ENCODE assay signal across 8 mouse cellular contexts in the genomic region with DNA sequence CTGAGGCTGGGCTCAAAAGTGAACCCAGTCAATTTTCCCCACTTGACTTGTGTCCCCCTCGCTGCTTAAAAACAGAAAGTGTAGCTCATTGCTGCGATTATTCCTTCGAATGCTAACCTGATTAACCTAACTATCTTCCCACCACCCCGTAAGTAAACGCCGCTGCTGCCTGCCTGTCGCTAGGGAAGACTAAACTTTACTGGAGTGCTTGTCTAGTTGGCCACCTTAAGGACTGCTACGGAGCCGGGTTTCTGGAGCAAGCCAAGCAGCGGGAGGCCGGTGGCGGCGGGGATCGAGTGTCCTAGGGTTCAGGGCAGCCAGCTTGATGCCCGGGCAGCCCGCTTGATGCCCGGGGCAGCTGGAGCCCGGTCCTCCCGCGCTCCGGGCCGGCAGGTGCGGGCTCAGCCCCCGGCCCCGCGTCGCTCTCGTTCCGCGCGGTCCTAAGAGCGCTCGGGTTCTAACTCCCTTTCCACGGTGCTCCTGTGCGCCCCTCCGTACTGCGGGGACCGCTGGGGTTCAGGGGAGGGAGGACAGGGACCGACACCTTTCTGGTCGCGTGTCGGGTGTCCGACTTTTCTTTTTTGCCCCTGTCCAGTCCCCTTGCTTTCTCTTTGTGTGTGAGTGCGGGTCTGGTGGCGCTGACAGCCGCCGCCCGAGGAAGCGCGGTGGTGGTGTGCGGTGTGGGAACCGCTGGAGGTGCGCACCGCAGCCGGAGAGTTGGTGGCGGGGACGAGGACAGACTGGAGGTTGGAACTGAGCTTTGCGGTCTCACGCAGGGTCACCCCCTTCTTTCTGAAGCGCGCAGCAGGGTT. TPM values are rescaled to one million over a fixed set of nuclear protein-coding genes. Genes with fewer than 3 reads are reported as not detected.
DNase-seq lines count a peak whose midpoint lies in the region; ATAC-seq and TF ChIP-seq lines count a peak whose summit lies in the region.

No protein-coding gene starts in this region.

- WGBS in lung, embryonic 14.5 days, result under 1% methylated on average over 61 of the region's 61 CpGs
- 1% methylated on average over 60 of the region's 61 CpGs for WGBS in limb, embryonic 14.5 days
- WGBS in neural tube, embryonic 15.5 days, result under 1% methylated on average over 60 of the region's 61 CpGs

- H3K9ac ChIP-seq in lung, embryonic 14.5 days, result peak overlapping the region; percentile 54
- H3K9ac ChIP-seq in limb, embryonic 14.5 days (ENCODE audit: low read depth, low read length, severe bottlenecking), result peak overlapping the region; percentile 58
- H3K9ac ChIP-seq in neural tube, embryonic 15.5 days (replicated peaks), result peak overlapping the region; percentile 62

- TF ChIP-seq CTCF in lung, embryonic 14.5 days (IDR thresholded peaks at IDR 0.05; ENCODE audit: low read depth), result no peak

- H3K4me1 ChIP-seq in lung, embryonic 14.5 days (ENCODE audit: insufficient read depth), result 0 out of 2 replicates have a peak, but pooled peaks cover 6% of the 10 kb centered on the region
- H3K4me1 ChIP-seq in limb, embryonic 14.5 days (ENCODE audit: control insufficient read depth, insufficient read depth, low read length), result peaks cover 26% of the 10 kb centered on the region
- peaks cover 65% of the 10 kb centered on the region for H3K4me1 ChIP-seq in neural tube, embryonic 15.5 days

- no peak for ATAC-seq in lung, embryonic 14.5 days (ENCODE audit: insufficient read depth)
- ATAC-seq in limb, embryonic 14.5 days (ENCODE audit: low FRiP score, low read depth), result peak; percentile 19; the same call in 1 of the 2 replicates
- peak; percentile 48 for ATAC-seq in neural tube, embryonic 15.5 days (ENCODE audit: low FRiP score)
- no peak for ATAC-seq in megakaryocyte-erythroid progenitor cell, adult 5-6 weeks (replicated peaks; ENCODE audit: low FRiP score, low TSS enrichment, poor library complexity, severe bottlenecking)

- peak overlapping the region; percentile 53 for H3K4me3 ChIP-seq in lung, embryonic 14.5 days (ENCODE audit: low read depth, low read length)
- peak overlapping the region; percentile 55 for H3K4me3 ChIP-seq in limb, embryonic 14.5 days (replicated peaks; ENCODE audit: low read length)
- peak overlapping the region; percentile 64 for H3K4me3 ChIP-seq in neural tube, embryonic 15.5 days (replicated peaks)

- peaks cover 90% of the 10 kb centered on the region for H3K27me3 ChIP-seq in lung, embryonic 14.5 days (ENCODE audit: insufficient read depth, low read length)
- H3K27me3 ChIP-seq in limb, embryonic 14.5 days (ENCODE audit: control insufficient read depth, insufficient read depth, low read length), result peaks cover 71% of the 10 kb centered on the region
- peaks cover 33% of the 10 kb centered on the region for H3K27me3 ChIP-seq in neural tube, embryonic 15.5 days (replicated peaks)

- DNase-seq in lung, embryonic 14.5 days, result peak; percentile 48
- no peak for DNase-seq in lung, postnatal 10 days
- peak; percentile 64 for DNase-seq in cerebellum, adult 9-10 months
- peak; percentile 64 to 72 for DNase-seq in frontal cortex, postnatal 36 days (ENCODE audit: low spot score in 2 of 2)
- peak; percentile 38 for DNase-seq in induced T-regulatory cell, adult 2 months (ENCODE audit: low read depth)
- DNase-seq in limb, embryonic 14.5 days (ENCODE audit: low spot score), result no peak

- TF ChIP-seq POLR2A in limb, embryonic 14.5 days (IDR thresholded peaks at IDR 0.05; ENCODE audit: borderline replicate concordance, extremely low read depth, insufficient read depth, insufficient read length), result no peak

- H3K36me3 ChIP-seq in lung, embryonic 14.5 days (ENCODE audit: insufficient read depth), result no peaks in the 10 kb centered on the region
- no peaks in the 10 kb centered on the region for H3K36me3 ChIP-seq in limb, embryonic 14.5 days (ENCODE audit: control insufficient read depth, insufficient read depth, low read length)
- H3K36me3 ChIP-seq in neural tube, embryonic 15.5 days, result no peaks in the 10 kb centered on the region

- H3K4me2 ChIP-seq in lung, embryonic 14.5 days, result peak overlapping the region; percentile 93
- peak overlapping the region; percentile 97 for H3K4me2 ChIP-seq in limb, embryonic 14.5 days (replicated peaks; ENCODE audit: low read depth, low read length, severe bottlenecking)
- H3K4me2 ChIP-seq in neural tube, embryonic 15.5 days, result peak overlapping the region; percentile 85

- no peaks in the 10 kb centered on the region for H3K9me3 ChIP-seq in lung, embryonic 14.5 days (ENCODE audit: low read depth, low read length)
- no peaks in the 10 kb centered on the region for H3K9me3 ChIP-seq in limb, embryonic 14.5 days (ENCODE audit: control insufficient read depth, low read length)
- H3K9me3 ChIP-seq in neural tube, embryonic 15.5 days (replicated peaks), result no peaks in the 10 kb centered on the region

- H3K27ac ChIP-seq in lung, embryonic 14.5 days (ENCODE audit: low read depth), result no peak overlapping the region
- peak overlapping the region; percentile 3; the same call in 1 of the 2 replicates for H3K27ac ChIP-seq in limb, embryonic 14.5 days (replicated peaks; ENCODE audit: low read depth, low read length)
- H3K27ac ChIP-seq in neural tube, embryonic 15.5 days (replicated peaks), result peak overlapping the region; percentile 87

RNA-seq across cellular contexts. Expression of a gene that starts 4.5 kb away (rescaled TPM):
- polyA plus RNA-seq in lung, embryonic 14.5 days (2014; fragmentation: Nextera tagmentation; extraction: Ambion mirVana), result 7.8 and 9.1 TPM in 2 replicates
- 5.2 and 5.3 TPM in 2 replicates for polyA plus RNA-seq in limb, embryonic 14.5 days (2012; rRNA removed)
- 10.2 and 10.4 TPM in 2 replicates for polyA plus RNA-seq in limb, embryonic 14.5 days (2014; fragmentation: Nextera tagmentation; extraction: Ambion mirVana)
- polyA plus RNA-seq in neural tube, embryonic 15.5 days (2015; fragmentation: Nextera tagmentation; extraction: Ambion mirVana), result 24.9 and 25.9 TPM in 2 replicates
- not detected in 2 replicates for total RNA-seq in megakaryocyte-erythroid progenitor cell, adult 5-6 weeks (2014; fragmentation: Nextera tagmentation)
- not detected in 2 replicates for total RNA-seq in megakaryocyte-erythroid progenitor cell, adult 5-6 weeks (2017)

Comparison
In these comparisons a context has a peak if more than half of its experiments do, and no peak if none do; other contexts are left out.
1. DNase-seq: peak in lung, embryonic 14.5 days (single experiment), cerebellum, adult 9-10 months (single experiment), frontal cortex, postnatal 36 days (2 of 2) and induced T-regulatory cell, adult 2 months (single experiment); none in lung, postnatal 10 days (single experiment) and limb, embryonic 14.5 days (single experiment).
2. ATAC-seq: peak in limb, embryonic 14.5 days (single experiment) and neural tube, embryonic 15.5 days (single experiment); none in lung, embryonic 14.5 days (single experiment) and megakaryocyte-erythroid progenitor cell, adult 5-6 weeks (single experiment).
3. Peak in every context shown above with its lines, with median percentiles within 50 percentile points of each other: H3K4me2 ChIP-seq, H3K4me3 ChIP-seq and H3K9ac ChIP-seq.